Mouse (Mus musculus) cerebellum, adult 2 months (tissue): ENCODE data around the gene Tmem164.

ENCODE experiments used
- CTCF ChIP-seq: fragments of 200-500 bp; IDR thresholded peaks from 2 replicates; pipeline ENCODE4 v1.5.1; 2011; ENCODE audit warnings: low read depth, mild to moderate bottlenecking, control low read depth, low read length, moderate library complexity, borderline replicate concordance; ENCODE audit not compliant: insufficient read depth
- POLR2A ChIP-seq: fragments of 200-500 bp; IDR thresholded peaks from 2 replicates; pipeline ENCODE4 v1.6.1; 2011; ENCODE audit warnings: low read length, control low read depth, borderline replicate concordance; ENCODE audit not compliant: insufficient read depth

GRCm38 (mm10) chrX:142776131-142776530, 94.9 kb downstream of the Tmem164 start:
- no peak for TF ChIP-seq CTCF
- TF ChIP-seq POLR2A: no peak
